Mouse (Mus musculus): ENCODE measurements around the gene Usp5. TPM values are rescaled to one million over a fixed set of nuclear protein-coding genes. Genes with fewer than 3 reads are reported as not detected.
"Not testable (repeated sequence)": the region's sequence is repeated elsewhere in the genome, so short reads cannot be mapped to it uniquely, and the experiment has no call there.

Usp5 gene
- polyA plus RNA-seq, 1 experiment from 2014 or later, result 177 TPM

DNA sequence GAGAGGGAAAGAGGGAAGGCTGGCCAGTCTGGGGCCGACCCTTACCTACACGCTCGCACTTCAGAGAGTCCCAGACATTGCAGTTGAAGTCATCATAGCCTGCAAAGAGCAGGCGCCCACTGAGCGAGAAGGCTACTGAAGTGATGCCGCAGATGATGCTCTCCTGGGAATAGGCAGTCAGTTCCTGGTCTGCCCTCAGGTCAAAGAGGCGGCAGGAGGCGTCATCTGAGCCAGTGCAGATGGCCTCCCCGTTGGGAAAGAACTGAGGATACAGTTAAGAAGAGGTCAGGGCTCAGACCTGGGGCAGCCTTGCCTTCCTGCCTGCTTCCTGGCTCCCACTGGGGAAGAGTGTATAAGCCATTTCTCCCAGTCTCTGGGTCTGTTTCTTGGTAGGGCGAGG lies 6.2 kb upstream of the Usp5 start:
- no peak for ATAC-seq (ENCODE audit: low FRiP score, low read depth)
- Histone ChIP-seq H3K4me3 (no peak overlapping the region), H3K27ac (no peak overlapping the region), H3K4me2 (replicated peaks) (no peak overlapping the region), H3K36me3 (peaks cover 32% of the 10 kb centered on the region), H3K4me1 (peaks cover 52% of the 10 kb centered on the region), H3K27me3 (no peaks in the 10 kb centered on the region), H3K9ac (peak overlapping the region; percentile 39), H3K9me3 (no peaks in the 10 kb centered on the region)
- WGBS, result 34% methylated on average over 10 of the region's 10 CpGs

DNA sequence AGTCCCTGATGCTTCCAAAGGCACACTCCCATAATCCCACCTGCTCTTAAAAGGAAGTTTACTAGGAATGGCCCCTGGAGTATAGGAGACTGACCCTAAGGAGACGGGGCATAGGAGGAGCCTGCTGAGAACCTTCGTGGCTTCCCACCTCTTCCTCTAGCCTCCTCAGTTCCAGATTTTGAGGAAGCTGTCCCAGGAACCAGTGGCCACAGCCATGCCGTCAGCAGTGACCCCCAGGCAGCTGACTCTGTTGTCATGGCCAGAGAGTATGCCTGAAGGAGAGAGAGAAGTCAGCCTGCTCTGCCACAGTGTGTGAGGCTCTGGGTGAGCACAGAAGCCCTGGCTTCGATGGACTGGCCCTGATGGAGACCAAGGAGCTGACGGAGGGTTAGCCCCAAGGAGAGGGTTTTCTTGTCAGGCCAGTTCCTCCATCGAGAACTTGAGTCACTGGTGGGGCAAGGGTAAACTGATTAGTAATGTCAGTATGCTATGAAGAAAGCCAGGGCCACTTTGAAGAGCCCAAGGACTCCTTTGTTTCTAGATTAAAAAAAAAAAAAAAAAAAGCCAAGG lies 5.3 kb upstream of the Usp5 start:
- Histone ChIP-seq H3K36me3 (peaks cover 31% of the 10 kb centered on the region), H3K27me3 (no peaks in the 10 kb centered on the region), H3K9me3 (no peaks in the 10 kb centered on the region), H3K27ac (no peak overlapping the region), H3K4me3 (no peak overlapping the region), H3K9ac (no peak overlapping the region), H3K4me2 (replicated peaks) (no peak overlapping the region), H3K4me1 (peaks cover 48% of the 10 kb centered on the region)
- ATAC-seq (ENCODE audit: low FRiP score, low read depth), result no peak
- WGBS, result 81% methylated on average over 6 of the region's 6 CpGs

DNA sequence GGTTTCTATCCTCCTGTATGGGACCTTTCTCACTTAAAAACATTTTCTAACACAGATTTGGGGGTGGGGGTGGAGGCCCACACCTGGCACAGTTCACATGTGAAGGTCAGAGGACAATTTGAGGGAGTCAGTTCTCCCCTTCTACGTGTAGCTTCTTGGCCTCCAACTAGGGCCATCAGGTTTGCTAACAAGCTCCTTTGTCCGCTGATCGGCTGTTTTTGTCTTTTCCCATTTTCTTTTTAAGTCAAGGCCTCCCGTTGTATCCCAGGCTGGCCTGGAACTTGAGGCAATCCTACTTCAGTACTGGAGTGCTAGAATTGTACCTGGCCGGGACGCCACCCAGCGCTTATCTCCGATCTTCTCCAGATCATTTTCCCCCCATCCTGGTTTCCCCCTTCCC lies 2.4 kb upstream of the Usp5 start:
- H3K4me1 ChIP-seq, result peaks cover 46% of the 10 kb centered on the region
- no peaks in the 10 kb centered on the region for H3K9me3 ChIP-seq
- no peak for ATAC-seq (ENCODE audit: low FRiP score, low read depth)
- H3K36me3 ChIP-seq, result peaks cover 31% of the 10 kb centered on the region
- H3K4me2 ChIP-seq (replicated peaks), result peak overlapping the region; percentile 95
- no peaks in the 10 kb centered on the region for H3K27me3 ChIP-seq
- WGBS, result 93% methylated on average over 8 of the region's 8 CpGs
- peak overlapping the region; percentile 43 for H3K9ac ChIP-seq
- peak overlapping the region; percentile 71; the same call in 1 of the 2 replicates for H3K4me3 ChIP-seq
- no peak overlapping the region for H3K27ac ChIP-seq

DNA sequence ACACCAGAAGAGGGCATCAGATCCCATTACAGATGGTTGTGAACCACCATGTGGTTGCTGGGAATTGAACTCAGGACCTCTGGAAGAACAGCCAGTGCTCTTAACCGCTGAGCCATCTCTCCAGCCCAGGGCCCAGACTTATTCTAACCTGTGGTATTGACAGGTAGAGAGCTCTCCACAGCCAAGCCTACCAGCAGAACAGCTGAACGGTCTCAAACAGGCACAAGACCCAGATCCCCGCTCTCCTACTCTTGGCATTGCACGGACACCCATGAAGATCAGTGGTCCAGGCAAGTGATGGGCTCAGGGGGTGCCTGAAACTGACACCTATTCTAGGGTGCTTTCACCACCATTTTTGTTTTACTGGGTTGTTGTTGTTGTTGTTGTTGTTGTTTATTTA lies 1.9 kb upstream of the Usp5 start:
- H3K4me3 ChIP-seq, result peak overlapping the region; percentile 71
- peaks cover 42% of the 10 kb centered on the region for H3K4me1 ChIP-seq
- not testable (repeated sequence) for ATAC-seq (ENCODE audit: low FRiP score, low read depth); H3K27me3 ChIP-seq; H3K9me3 ChIP-seq; H3K27ac ChIP-seq
- WGBS, result 94% methylated on average over 4 of the region's 4 CpGs
- H3K4me2 ChIP-seq (replicated peaks), result peak overlapping the region; percentile 95
- H3K9ac ChIP-seq, result peak overlapping the region; percentile 80
- peaks cover 33% of the 10 kb centered on the region for H3K36me3 ChIP-seq

DNA sequence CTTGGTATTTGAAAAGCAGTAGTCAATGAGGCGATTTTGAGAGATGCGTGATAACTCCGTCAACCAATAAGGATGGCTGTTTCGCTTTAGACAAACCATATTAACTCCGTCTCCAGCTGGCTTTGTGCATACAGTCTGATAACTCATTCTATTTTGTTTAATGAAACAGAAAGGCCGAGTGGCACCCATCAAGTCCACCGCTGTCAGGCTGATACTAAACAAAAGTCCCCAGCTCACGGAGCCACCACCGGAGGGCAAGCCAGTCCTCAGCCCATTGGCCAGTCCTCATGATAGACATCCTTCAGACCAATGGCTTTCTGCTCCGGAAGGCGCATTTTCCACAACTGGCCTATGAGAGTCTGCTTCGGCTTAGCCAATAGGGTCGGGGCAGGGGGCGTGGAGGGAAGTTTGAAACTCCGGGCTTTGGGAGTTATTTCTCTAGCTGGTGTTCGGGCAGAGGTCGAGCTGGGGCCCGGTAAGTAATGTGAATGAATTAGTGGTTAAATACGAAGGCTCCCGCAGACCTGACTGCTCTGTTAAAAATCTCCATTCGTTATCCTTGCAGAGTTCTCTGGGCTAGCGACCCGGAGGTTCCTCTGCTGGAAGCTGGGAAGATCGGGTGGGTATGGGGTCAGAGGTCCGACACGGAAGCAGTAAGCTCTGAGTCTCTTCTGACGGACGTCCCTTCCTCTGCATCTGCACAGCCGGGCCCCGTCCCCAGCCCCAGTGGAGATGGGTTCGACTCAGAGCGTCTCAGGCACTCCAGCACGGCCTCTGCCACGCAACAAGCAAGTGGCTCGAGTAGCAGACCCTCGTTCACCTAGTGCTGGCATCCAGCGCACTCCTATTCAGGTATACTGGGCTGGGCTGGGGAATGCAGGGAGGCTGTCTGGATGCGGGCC lies 766 bp upstream of the Usp5 start:
- H3K36me3 ChIP-seq, result peaks cover 44% of the 10 kb centered on the region

DNA sequence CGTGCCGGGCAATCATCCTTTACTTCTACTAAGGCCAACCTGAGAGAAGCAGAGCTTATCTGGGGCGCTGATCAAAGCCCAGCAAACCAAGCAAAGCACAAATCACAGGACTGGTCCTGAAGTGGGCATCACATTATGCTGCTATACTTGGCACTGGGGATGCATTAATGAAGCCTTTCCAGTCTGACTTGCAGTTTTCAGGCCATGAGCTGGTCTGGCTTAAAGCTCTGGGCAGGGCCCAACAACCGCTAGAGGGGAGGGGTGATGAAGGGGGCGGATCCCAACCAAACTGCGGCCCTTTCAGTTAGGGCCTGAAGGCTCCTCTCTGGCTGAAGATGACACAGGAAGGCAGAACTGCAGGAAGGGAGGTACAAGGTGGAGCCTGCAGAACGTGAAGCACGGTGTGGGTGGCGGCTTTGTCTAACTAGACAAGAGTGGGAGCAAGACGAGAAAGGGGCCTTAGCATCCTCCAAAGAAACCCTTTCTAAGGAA lies 1.1 kb downstream of the Usp5 start:
- Histone ChIP-seq H3K9me3 (no peaks in the 10 kb centered on the region), H3K36me3 (peaks cover 49% of the 10 kb centered on the region), H3K27ac (peak overlapping the region; percentile 59; the same call in 1 of the 2 replicates), H3K27me3 (no peaks in the 10 kb centered on the region), H3K4me3 (peak overlapping the region; percentile 71), H3K4me2 (replicated peaks) (peak overlapping the region; percentile 93), H3K4me1 (peaks cover 33% of the 10 kb centered on the region), H3K9ac (peak overlapping the region; percentile 79)
- no peak for ATAC-seq (ENCODE audit: low FRiP score, low read depth)
- WGBS, result 25% methylated on average over 10 of the region's 10 CpGs

More for the DNA sequence above, 766 bp upstream of the Usp5 start:
- Histone ChIP-seq H3K9ac (peak overlapping the region; percentile 80), H3K4me2 (replicated peaks) (peak overlapping the region; percentile 95), H3K27ac (peak overlapping the region; percentile 91), H3K4me3 (peak overlapping the region; percentile 71), H3K4me1 (peaks cover 33% of the 10 kb centered on the region), H3K27me3 (no peaks in the 10 kb centered on the region), H3K9me3 (no peaks in the 10 kb centered on the region)
- under 1% methylated on average over 38 of the region's 38 CpGs for WGBS
- ATAC-seq (ENCODE audit: low FRiP score, low read depth), result peak; percentile 84

DNA sequence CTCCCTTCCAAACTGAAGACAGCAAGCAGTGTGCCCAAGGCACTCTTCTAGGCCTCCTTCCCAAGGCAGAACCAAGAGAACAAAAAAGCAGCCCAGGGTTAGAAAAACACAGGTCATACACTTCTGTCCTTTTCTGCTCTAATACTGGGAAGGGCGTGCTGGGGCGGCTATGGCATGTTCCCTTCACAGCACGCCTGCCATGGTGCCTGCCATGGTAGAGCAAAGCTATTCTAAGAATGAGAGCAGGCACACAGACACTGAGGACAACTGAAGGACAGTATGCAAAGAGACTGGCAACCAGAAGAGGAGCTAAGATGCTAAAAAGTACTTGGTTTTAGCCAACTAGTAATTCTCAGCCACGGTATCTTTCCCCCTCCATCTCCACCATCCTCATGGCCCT lies 7.2 kb downstream of the Usp5 start:
- no peaks in the 10 kb centered on the region for H3K4me1 ChIP-seq
- H3K4me2 ChIP-seq (replicated peaks), result no peak overlapping the region
- no peak overlapping the region for H3K9ac ChIP-seq
- peaks cover 93% of the 10 kb centered on the region for H3K36me3 ChIP-seq
- WGBS, result 97% methylated on average over 4 of the region's 4 CpGs
- no peak overlapping the region for H3K4me3 ChIP-seq
- H3K27ac ChIP-seq, result no peak overlapping the region
- no peaks in the 10 kb centered on the region for H3K27me3 ChIP-seq
- no peaks in the 10 kb centered on the region for H3K9me3 ChIP-seq
- no peak for ATAC-seq (ENCODE audit: low FRiP score, low read depth)

DNA sequence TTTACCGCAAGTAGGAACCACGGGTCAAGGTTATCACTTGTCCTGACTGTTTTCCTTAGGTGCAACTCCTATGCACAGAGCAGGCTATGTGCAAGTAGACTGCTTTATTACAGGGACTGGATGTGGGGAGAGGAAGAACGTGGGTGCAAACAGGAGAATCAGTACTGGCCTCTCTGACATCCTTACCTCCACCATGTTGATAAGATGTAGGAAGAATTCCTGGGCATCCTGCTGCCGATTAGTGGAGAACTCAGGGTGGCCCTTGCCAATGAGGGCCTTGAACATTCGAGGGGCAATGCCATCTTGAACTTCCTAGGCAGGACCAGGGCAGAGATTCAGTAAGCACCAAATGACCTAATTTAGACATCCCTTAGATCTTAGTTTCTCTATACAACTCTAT lies 8.4 kb downstream of the Usp5 start:
- H3K4me3 ChIP-seq, result no peak overlapping the region
- ATAC-seq (ENCODE audit: low FRiP score, low read depth), result no peak
- H3K36me3 ChIP-seq, result peaks cover 100% of the 10 kb centered on the region
- H3K4me1 ChIP-seq, result no peaks in the 10 kb centered on the region
- H3K4me2 ChIP-seq (replicated peaks), result no peak overlapping the region
- H3K9me3 ChIP-seq, result no peaks in the 10 kb centered on the region
- H3K9ac ChIP-seq, result no peak overlapping the region
- no peak overlapping the region for H3K27ac ChIP-seq
- H3K27me3 ChIP-seq, result no peaks in the 10 kb centered on the region
- 94% methylated on average over 5 of the region's 5 CpGs for WGBS

DNA sequence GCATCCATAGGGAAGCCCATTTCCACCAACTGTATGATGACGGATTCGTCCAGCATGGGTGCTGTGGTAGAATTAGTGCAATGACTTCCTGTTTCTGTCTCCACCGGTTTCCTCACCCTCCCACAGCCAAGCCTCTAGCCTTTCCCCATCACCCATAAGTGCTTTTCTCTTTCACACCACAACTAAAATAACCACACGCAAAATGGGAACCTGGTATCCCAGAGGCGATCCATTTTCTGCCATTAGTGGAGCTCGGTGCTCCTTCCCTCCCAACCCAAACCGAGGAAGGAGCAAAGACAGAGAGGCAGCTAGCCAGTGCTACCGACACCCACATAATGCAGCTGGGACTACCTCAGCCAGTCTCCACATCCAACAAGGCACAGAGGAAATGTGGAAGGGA lies 11.3 kb downstream of the Usp5 start:
- ATAC-seq (ENCODE audit: low FRiP score, low read depth), result no peak
- no peak overlapping the region for H3K27ac ChIP-seq
- no peak overlapping the region for H3K9ac ChIP-seq
- peaks cover 81% of the 10 kb centered on the region for H3K36me3 ChIP-seq
- H3K9me3 ChIP-seq, result no peaks in the 10 kb centered on the region
- no peak overlapping the region for H3K4me3 ChIP-seq
- no peaks in the 10 kb centered on the region for H3K27me3 ChIP-seq
- no peak overlapping the region for H3K4me2 ChIP-seq (replicated peaks)
- H3K4me1 ChIP-seq, result peaks cover 14% of the 10 kb centered on the region
- WGBS, result 92% methylated on average over 8 of the region's 8 CpGs

DNA sequence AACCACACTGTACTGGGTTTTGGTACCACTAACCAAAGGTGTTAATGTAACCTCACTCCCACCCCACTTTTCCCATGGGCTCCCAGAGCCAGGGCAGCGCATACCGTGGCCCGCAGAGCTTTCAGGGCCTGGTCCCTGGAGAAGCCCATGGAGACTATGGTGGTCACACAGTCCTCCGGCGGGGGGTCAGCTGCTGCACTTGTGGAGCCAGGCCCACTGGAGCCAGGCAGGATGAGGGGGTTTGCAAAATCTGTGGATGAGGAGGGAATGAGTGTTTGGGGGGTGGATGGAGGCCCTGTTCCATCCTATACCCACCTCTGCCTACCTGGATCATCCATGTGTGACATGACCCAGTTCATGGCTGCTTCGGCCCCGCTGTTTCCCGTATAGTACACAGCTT lies 11.7 kb downstream of the Usp5 start:
- Histone ChIP-seq H3K27ac (no peak overlapping the region), H3K36me3 (peaks cover 77% of the 10 kb centered on the region), H3K4me3 (no peak overlapping the region), H3K4me2 (replicated peaks) (no peak overlapping the region), H3K4me1 (peaks cover 18% of the 10 kb centered on the region), H3K27me3 (no peaks in the 10 kb centered on the region), H3K9me3 (no peaks in the 10 kb centered on the region), H3K9ac (no peak overlapping the region)
- 93% methylated on average over 8 of the region's 8 CpGs for WGBS
- ATAC-seq (ENCODE audit: low FRiP score, low read depth), result no peak

DNA sequence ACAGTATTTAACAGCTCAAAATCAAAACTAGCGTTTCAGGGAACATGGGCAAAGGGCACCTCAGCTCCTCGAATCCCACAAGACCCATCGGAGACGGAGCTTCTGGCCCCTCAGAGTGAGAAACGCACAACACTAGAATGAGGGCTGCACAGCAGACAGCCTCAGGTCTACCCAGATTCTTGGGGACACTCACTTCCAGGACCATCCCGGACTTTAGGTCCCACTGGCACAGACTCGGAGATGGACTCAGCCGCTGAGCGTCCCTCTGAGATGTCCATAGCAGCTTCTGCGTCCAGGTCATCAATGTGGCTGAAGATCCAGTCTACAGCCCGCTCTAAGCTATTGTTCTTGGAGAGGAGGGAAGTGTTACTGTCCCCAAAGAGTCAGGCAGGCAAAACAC lies 12.2 kb downstream of the Usp5 start:
- Histone ChIP-seq H3K9ac (no peak overlapping the region), H3K27me3 (no peaks in the 10 kb centered on the region), H3K9me3 (no peaks in the 10 kb centered on the region), H3K4me1 (peaks cover 23% of the 10 kb centered on the region), H3K27ac (no peak overlapping the region), H3K4me3 (no peak overlapping the region), H3K4me2 (replicated peaks) (no peak overlapping the region), H3K36me3 (peaks cover 75% of the 10 kb centered on the region)
- no peak for ATAC-seq (ENCODE audit: low FRiP score, low read depth)
- WGBS, result 94% methylated on average over 11 of the region's 11 CpGs

DNA sequence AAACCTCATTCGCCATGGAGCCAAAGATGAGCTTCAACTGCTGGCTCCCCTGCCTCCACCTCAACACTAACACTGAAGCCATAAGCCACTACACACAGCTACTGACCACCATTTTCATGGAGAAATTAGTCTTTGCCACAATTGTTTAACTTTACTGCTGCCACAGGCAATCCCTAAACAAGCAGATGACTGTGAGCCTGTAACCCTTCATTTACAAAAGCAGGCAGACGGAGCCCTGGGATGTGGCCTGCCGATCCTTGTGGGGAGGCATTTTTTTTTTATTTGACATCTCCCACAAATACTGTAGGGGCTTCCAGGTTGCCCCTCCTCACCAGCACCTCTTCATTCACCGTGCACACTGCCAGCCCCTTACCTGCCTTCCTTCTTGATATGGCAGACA lies 12.7 kb downstream of the Usp5 start:
- no peak overlapping the region for H3K27ac ChIP-seq
- peaks cover 28% of the 10 kb centered on the region for H3K4me1 ChIP-seq
- no peak overlapping the region for H3K9ac ChIP-seq
- no peak for ATAC-seq (ENCODE audit: low FRiP score, low read depth)
- no peak overlapping the region for H3K4me3 ChIP-seq
- no peak overlapping the region for H3K4me2 ChIP-seq (replicated peaks)
- H3K9me3 ChIP-seq, result no peaks in the 10 kb centered on the region
- H3K36me3 ChIP-seq, result peaks cover 75% of the 10 kb centered on the region
- WGBS, result 87% methylated on average over 4 of the region's 4 CpGs
- H3K27me3 ChIP-seq, result no peaks in the 10 kb centered on the region

All from limb, embryonic 13.5 days (tissue).